Mouse (Mus musculus): ENCODE data around the gene Ankrd17. TPM values are rescaled to one million over a fixed set of nuclear protein-coding genes. Genes with fewer than 3 reads are reported as not detected.

The Ankrd17 gene
- total and polyA plus RNA-seq, 2 experiments: 12.7 to 37.8 TPM

GRCm38 (mm10) chr5:90367067-90367303 is 608 bp upstream of the Ankrd17 start, which contains the start of gene Gm9958:
Gene Gm9958, plus strand, starts transcription at chr5:90367204.
- H3K4me3 ChIP-seq (ENCODE audit: insufficient read depth, low read depth, low read length): peak within 1 kb of the TSS; percentile 96
- peak within 1 kb of the TSS; percentile 100 for H3K9ac ChIP-seq (ENCODE audit: low read depth, low read length)
- H3K4me1 ChIP-seq (ENCODE audit: control insufficient read depth, insufficient read depth, low read length): peaks cover 15% of the 10 kb centered on the region
- peaks cover 13% of the 10 kb centered on the region for H3K79me2 ChIP-seq (ENCODE audit: control insufficient read depth, insufficient read depth, low read length)
- peaks cover 3% of the 10 kb centered on the region; the same call in 1 of the 2 replicates for H3K36me3 ChIP-seq (ENCODE audit: control insufficient read depth, insufficient read depth, low read length)
- no peak for DNase-seq (ENCODE audit: extremely low read depth, low read depth, low spot score)
- peak within 1 kb of the TSS; percentile 99 for H3K27ac ChIP-seq (replicated peaks; ENCODE audit: insufficient read depth, low read depth, low read length)
- TF ChIP-seq CTCF (IDR thresholded peaks at IDR 0.05; ENCODE audit: low read depth, low read length): no peak
- H3K27me3 ChIP-seq (ENCODE audit: control insufficient read depth, insufficient read depth, low read length): no peaks in the 10 kb centered on the region
- 0% methylated on average over 7 of the region's 7 CpGs for WGBS

GRCm38 (mm10) chr5:90365141-90365951 is 1.0 kb downstream of the Ankrd17 start:
- H3K4me3 ChIP-seq (ENCODE audit: insufficient read depth, low read depth, low read length): peak overlapping the region; percentile 96
- peaks cover 16% of the 10 kb centered on the region for H3K79me2 ChIP-seq (ENCODE audit: control insufficient read depth, insufficient read depth, low read length)
- H3K27me3 ChIP-seq (ENCODE audit: control insufficient read depth, insufficient read depth, low read length): no peaks in the 10 kb centered on the region
- H3K27ac ChIP-seq (replicated peaks; ENCODE audit: insufficient read depth, low read depth, low read length): peak overlapping the region; percentile 89
- H3K36me3 ChIP-seq (ENCODE audit: control insufficient read depth, insufficient read depth, low read length): peaks cover 3% of the 10 kb centered on the region; the same call in 1 of the 2 replicates
- no peak for TF ChIP-seq POLR2A (IDR thresholded peaks at IDR 0.05; ENCODE audit: extremely low read depth, insufficient read depth, low read length)
- no peak for TF ChIP-seq CTCF (IDR thresholded peaks at IDR 0.05; ENCODE audit: low read depth, low read length)
- H3K9ac ChIP-seq (ENCODE audit: low read depth, low read length): peak overlapping the region; percentile 99
- under 1% methylated on average over 59 of the region's 61 CpGs for WGBS
- H3K4me1 ChIP-seq (ENCODE audit: control insufficient read depth, insufficient read depth, low read length): peaks cover 18% of the 10 kb centered on the region
- DNase-seq (ENCODE audit: extremely low read depth, low read depth, low spot score): peak; percentile 34

DNA sequence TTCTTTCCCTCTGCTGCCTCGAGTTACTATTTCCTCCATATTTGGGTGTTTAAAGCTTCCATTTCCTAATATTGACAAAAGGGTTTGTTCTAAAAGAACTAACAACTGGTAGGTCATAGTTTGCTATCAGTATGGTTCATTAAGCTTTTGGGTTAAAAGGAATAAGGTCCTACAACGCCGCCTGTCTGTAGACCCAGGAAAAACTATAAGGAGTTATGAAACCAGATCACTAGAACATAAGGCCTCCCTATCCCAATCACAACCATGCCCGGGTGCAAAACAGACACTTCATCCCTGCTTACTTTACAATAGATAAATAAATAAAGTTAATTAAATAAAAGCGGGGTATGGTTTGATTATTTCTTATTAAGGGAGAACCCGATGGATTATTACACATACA is 1.9 kb downstream of the Ankrd17 start:
- WGBS: under 1% methylated on average over 6 of the region's 6 CpGs
- TF ChIP-seq CTCF (IDR thresholded peaks at IDR 0.05; ENCODE audit: low read depth, low read length): peak; percentile 39
- no peak for TF ChIP-seq POLR2A (IDR thresholded peaks at IDR 0.05; ENCODE audit: extremely low read depth, insufficient read depth, low read length)

GRCm38 (mm10) chr5:90355824-90356223 is 10.6 kb downstream of the Ankrd17 start:
- WGBS: 85% methylated on average over 3 of the region's 3 CpGs
- H3K27ac ChIP-seq (replicated peaks; ENCODE audit: insufficient read depth, low read depth, low read length): no peak overlapping the region
- no peak overlapping the region for H3K4me3 ChIP-seq (ENCODE audit: insufficient read depth, low read depth, low read length)
- H3K79me2 ChIP-seq (ENCODE audit: control insufficient read depth, insufficient read depth, low read length): peaks cover 39% of the 10 kb centered on the region
- no peaks in the 10 kb centered on the region for H3K27me3 ChIP-seq (ENCODE audit: control insufficient read depth, insufficient read depth, low read length)
- H3K9ac ChIP-seq (ENCODE audit: low read depth, low read length): no peak overlapping the region
- no peaks in the 10 kb centered on the region; the same call in 1 of the 2 replicates for H3K36me3 ChIP-seq (ENCODE audit: control insufficient read depth, insufficient read depth, low read length)
- no peak for TF ChIP-seq CTCF (IDR thresholded peaks at IDR 0.05; ENCODE audit: low read depth, low read length)
- no peak for TF ChIP-seq POLR2A (IDR thresholded peaks at IDR 0.05; ENCODE audit: extremely low read depth, insufficient read depth, low read length)
- DNase-seq (ENCODE audit: extremely low read depth, low read depth, low spot score): no peak
- peaks cover 20% of the 10 kb centered on the region for H3K4me1 ChIP-seq (ENCODE audit: control insufficient read depth, insufficient read depth, low read length)

More for the DNA sequence above, 1.9 kb downstream of the Ankrd17 start:
- peaks cover 16% of the 10 kb centered on the region for H3K79me2 ChIP-seq (ENCODE audit: control insufficient read depth, insufficient read depth, low read length)
- peak; percentile 88 for DNase-seq (ENCODE audit: extremely low read depth, low read depth, low spot score)
- H3K4me3 ChIP-seq (ENCODE audit: insufficient read depth, low read depth, low read length): peak overlapping the region; percentile 96; the same call in 1 of the 2 replicates
- H3K36me3 ChIP-seq (ENCODE audit: control insufficient read depth, insufficient read depth, low read length): peaks cover 3% of the 10 kb centered on the region; the same call in 1 of the 2 replicates
- H3K4me1 ChIP-seq (ENCODE audit: control insufficient read depth, insufficient read depth, low read length): peaks cover 18% of the 10 kb centered on the region
- no peaks in the 10 kb centered on the region for H3K27me3 ChIP-seq (ENCODE audit: control insufficient read depth, insufficient read depth, low read length)
- H3K9ac ChIP-seq (ENCODE audit: low read depth, low read length): peak overlapping the region; percentile 99
- H3K27ac ChIP-seq (replicated peaks; ENCODE audit: insufficient read depth, low read depth, low read length): peak overlapping the region; percentile 89; the same call in 1 of the 2 replicates

- H3K4me1 ChIP-seq (ENCODE audit: control insufficient read depth, insufficient read depth, low read length): peaks cover 17% of the 10 kb centered on the region
- TF ChIP-seq CTCF (IDR thresholded peaks at IDR 0.05; ENCODE audit: low read depth, low read length) (no peak), POLR2A (IDR thresholded peaks at IDR 0.05; ENCODE audit: extremely low read depth, insufficient read depth, low read length) (no peak)
- no peak overlapping the region for H3K9ac ChIP-seq (ENCODE audit: low read depth, low read length)
- WGBS: 75% methylated on average over 4 of the region's 4 CpGs
- H3K79me2 ChIP-seq (ENCODE audit: control insufficient read depth, insufficient read depth, low read length): peaks cover 44% of the 10 kb centered on the region
- DNase-seq (ENCODE audit: extremely low read depth, low read depth, low spot score): no peak
- H3K27me3 ChIP-seq (ENCODE audit: control insufficient read depth, insufficient read depth, low read length): no peaks in the 10 kb centered on the region
- no peaks in the 10 kb centered on the region for H3K36me3 ChIP-seq (ENCODE audit: control insufficient read depth, insufficient read depth, low read length)
- H3K27ac ChIP-seq (replicated peaks; ENCODE audit: insufficient read depth, low read depth, low read length): no peak overlapping the region
- H3K4me3 ChIP-seq (ENCODE audit: insufficient read depth, low read depth, low read length): no peak overlapping the region
These were observed 12.6 kb downstream of the Ankrd17 start for GRCm38 (mm10) chr5:90353552-90354317.
